Mouse (Mus musculus) forebrain, postnatal 0 days (tissue): Measurements from ENCODE around the gene Nt5dc1. TPM values are rescaled to one million over a fixed set of nuclear protein-coding genes. Genes with fewer than 3 reads are reported as not detected.
"Not testable (repeated sequence)": the region's sequence is repeated elsewhere in the genome, so short reads cannot be mapped to it uniquely, and the experiment has no call there.

ENCODE experiments used
- ATAC-seq: fragments of 200-750 bp; cut with Nextera tagmentation; 2 replicates; pipeline ENCODE4 v1.8.0; 2017; ENCODE audit warnings: mild to moderate bottlenecking, moderate library complexity
- DNase-seq: peaks from one replicate; pipeline ENCODE4 v3.0.0-alpha.2; 2015
- H3K27ac ChIP-seq: fragments of 300-500 bp; sonication (generic); 2 replicates; pipeline ENCODE4 v1.5.1; 2014; ENCODE audit warnings: low read depth, mild to moderate bottlenecking, antibody characterized with exemption, low read length, moderate library complexity, mixed read lengths
- H3K27me3 ChIP-seq: fragments of 300-500 bp; sonication (generic); 2 replicates; pipeline ENCODE4 v1.6.1; 2014; ENCODE audit warnings: mild to moderate bottlenecking, low read length, mixed read lengths; ENCODE audit not compliant: insufficient read depth
- H3K36me3 ChIP-seq: fragments of 300-500 bp; sonication (generic); 2 replicates; pipeline ENCODE4 v1.6.1; 2014; ENCODE audit warnings: mild to moderate bottlenecking, moderate library complexity; ENCODE audit not compliant: insufficient read depth
- H3K4me1 ChIP-seq: fragments of 300-500 bp; sonication (generic); 2 replicates; pipeline ENCODE4 v1.6.1; 2014; ENCODE audit warnings: antibody characterized with exemption; ENCODE audit not compliant: insufficient read depth
- H3K4me2 ChIP-seq: fragments of 300-500 bp; sonication (generic); 2 replicates; pipeline ENCODE4 v1.6.1; 2014; ENCODE audit warnings: low read depth, mild to moderate bottlenecking, moderate library complexity
- H3K4me3 ChIP-seq: fragments of 300-500 bp; sonication (generic); 2 replicates; pipeline ENCODE4 v1.5.1; 2014; ENCODE audit warnings: low read depth, low read length, mixed read lengths
- H3K9ac ChIP-seq: fragments of 300-500 bp; sonication (generic); 2 replicates; pipeline ENCODE4 v1.6.1; 2014; ENCODE audit warnings: mild to moderate bottlenecking
- H3K9me3 ChIP-seq: fragments of 300-500 bp; sonication (generic); 2 replicates; pipeline ENCODE4 v1.6.1; 2016; ENCODE audit warnings: low read length
- CTCF ChIP-seq: sonication (generic); IDR thresholded peaks from 2 replicates; pipeline ENCODE4 v1.5.1; 2016; ENCODE audit warnings: antibody characterized with exemption, control low read depth, low read depth
- WGBS: fragments of 180-500 bp; shearing (Covaris S2); extraction: QIAGEN DNeasy Blood & Tissue Kit; methylation state at CpG from one replicate; pipeline ENCODE4 v1.1.7; 2014; 5-methylcytosine and 5-hydroxymethylcytosine counted together
- polyA plus RNA-seq: library from polyadenylated mRNA; unstranded; fragments of >200 nt; fragmentation: Nextera tagmentation; extraction: Ambion mirVana; gene quantifications from 2 replicates; pipeline ENCODE4 v1.2.1, GENCODE M21; 2015
- total RNA-seq: library from RNA; depleted of rRNA; stranded (reverse); fragments of >200 nt; gene quantifications from 2 replicates; pipeline ENCODE4 v1.2.3, GENCODE M21; 2014; rRNA removed

The Nt5dc1 gene
- 1.0 and 2.0 TPM in 2 replicates for total RNA-seq
- polyA plus RNA-seq = 1.8 and 2.0 TPM in 2 replicates

DNA sequence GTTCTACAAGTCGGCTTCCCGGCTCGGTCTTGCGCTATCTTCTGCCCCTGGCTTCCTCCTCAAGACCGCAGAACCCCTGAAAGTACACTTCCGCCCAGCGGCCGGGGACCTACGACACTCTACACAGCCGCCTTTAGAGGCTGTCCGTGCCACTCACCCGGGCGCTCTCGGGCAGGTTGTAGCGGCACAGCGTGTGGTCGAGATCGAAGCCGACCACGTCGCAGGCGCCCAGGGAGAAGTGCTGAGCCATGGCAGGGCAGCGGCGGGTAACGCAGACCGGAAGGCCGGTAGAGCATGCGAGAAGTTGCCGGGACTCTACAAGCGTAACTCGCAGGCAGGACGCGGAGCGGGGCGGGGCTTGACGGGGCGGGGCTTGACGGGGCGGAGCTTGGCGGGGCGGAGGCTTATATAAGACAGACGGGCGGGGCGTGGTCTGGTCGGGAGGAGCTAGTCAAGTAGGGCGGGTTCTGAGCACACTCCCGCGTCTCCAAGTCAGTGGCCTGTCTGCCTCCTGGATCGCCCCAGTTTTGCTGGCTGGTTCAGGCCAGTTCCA lies at the start of gene Nt5dc1:
TSS of gene Nt5dc1 (minus strand) at position 349 of the 553 bp plus-strand sequence.
- Histone ChIP-seq H3K4me1 (no peaks in the 10 kb centered on the region), H3K36me3 (no peaks in the 10 kb centered on the region), H3K27ac (no peak within 1 kb of the TSS), H3K27me3 (no peaks in the 10 kb centered on the region), H3K4me2 (peak within 1 kb of the TSS; percentile 67), H3K4me3 (peak within 1 kb of the TSS; percentile 51), H3K9me3 (no peaks in the 10 kb centered on the region), H3K9ac (peak within 1 kb of the TSS; percentile 58)
- DNase-seq (peak; percentile 86), ATAC-seq (peak; percentile 98)
- 0 out of 2 replicates have a peak, but pooled peaks have one; percentile 8 for TF ChIP-seq CTCF
- WGBS = under 1% methylated on average over 49 of the region's 49 CpGs

GRCm38 (mm10) chr10:34464321-34464720 lies 46.0 kb upstream of the Nt5dc1 start:
- no peaks in the 10 kb centered on the region for H3K27me3 ChIP-seq
- no peaks in the 10 kb centered on the region for H3K9me3 ChIP-seq
- H3K4me1 ChIP-seq = no peaks in the 10 kb centered on the region
- no peak for ATAC-seq
- no peak overlapping the region for H3K9ac ChIP-seq
- no peak overlapping the region for H3K27ac ChIP-seq
- no peak for DNase-seq
- H3K4me2 ChIP-seq = no peak overlapping the region
- no peaks in the 10 kb centered on the region for H3K36me3 ChIP-seq
- WGBS = 95% methylated on average over 4 of the region's 4 CpGs
- no peak overlapping the region for H3K4me3 ChIP-seq
- TF ChIP-seq CTCF = no peak

- no peak for TF ChIP-seq CTCF
- Histone ChIP-seq H3K9me3 (no peaks in the 10 kb centered on the region), H3K27me3 (no peaks in the 10 kb centered on the region), H3K4me3 (no peak overlapping the region), H3K4me1 (no peaks in the 10 kb centered on the region), H3K9ac (no peak overlapping the region), H3K4me2 (no peak overlapping the region), H3K36me3 (no peaks in the 10 kb centered on the region), H3K27ac (no peak overlapping the region)
- 23% methylated on average over 4 of the region's 4 CpGs for WGBS
- peak; percentile 12 for DNase-seq
- no peak for ATAC-seq
These were observed 43.1 kb upstream of the Nt5dc1 start for GRCm38 (mm10) chr10:34461451-34461850.

GRCm38 (mm10) chr10:34449469-34449868 lies 31.1 kb upstream of the Nt5dc1 start:
- H3K4me1 ChIP-seq = no peaks in the 10 kb centered on the region
- DNase-seq (no peak), ATAC-seq (no peak)
- no peaks in the 10 kb centered on the region for H3K9me3 ChIP-seq
- no peaks in the 10 kb centered on the region for H3K36me3 ChIP-seq
- no peak for TF ChIP-seq CTCF
- 54% methylated on average over 1 of the region's 1 CpGs for WGBS
- no peak overlapping the region for H3K4me2 ChIP-seq
- H3K27ac ChIP-seq = no peak overlapping the region
- H3K9ac ChIP-seq = no peak overlapping the region
- no peaks in the 10 kb centered on the region; the same call in 1 of the 2 replicates for H3K27me3 ChIP-seq
- no peak overlapping the region for H3K4me3 ChIP-seq

GRCm38 (mm10) chr10:34434191-34434590 lies 15.8 kb upstream of the Nt5dc1 start:
- WGBS = 95% methylated on average over 6 of the region's 14 CpGs

GRCm38 (mm10) chr10:34431783-34432182 lies 13.4 kb upstream of the Nt5dc1 start:
- peak; percentile 67 for DNase-seq

More at GRCm38 (mm10) chr10:34434191-34434590, 15.8 kb upstream of the Nt5dc1 start:
- not testable (repeated sequence) for H3K4me2 ChIP-seq, H3K4me3 ChIP-seq, ATAC-seq, H3K9me3 ChIP-seq, DNase-seq, H3K4me1 ChIP-seq, H3K27ac ChIP-seq, H3K36me3 ChIP-seq, H3K9ac ChIP-seq, H3K27me3 ChIP-seq

GRCm38 (mm10) chr10:34418794-34419193 lies 442 bp upstream of the Nt5dc1 start:
- H3K4me3 ChIP-seq = peak overlapping the region; percentile 51
- peak overlapping the region; percentile 58 for H3K9ac ChIP-seq
- WGBS = 78% methylated on average over 4 of the region's 4 CpGs
- H3K4me2 ChIP-seq = peak overlapping the region; percentile 67
- not testable (repeated sequence) for H3K9me3 ChIP-seq, DNase-seq, H3K27me3 ChIP-seq, H3K27ac ChIP-seq, H3K4me1 ChIP-seq, ATAC-seq, H3K36me3 ChIP-seq

More at GRCm38 (mm10) chr10:34431783-34432182, 13.4 kb upstream of the Nt5dc1 start:
- no peaks in the 10 kb centered on the region for H3K27me3 ChIP-seq
- no peaks in the 10 kb centered on the region for H3K36me3 ChIP-seq
- no peaks in the 10 kb centered on the region for H3K9me3 ChIP-seq
- H3K27ac ChIP-seq = no peak overlapping the region
- no peak overlapping the region for H3K4me3 ChIP-seq
- peak; percentile 74 for TF ChIP-seq CTCF
- H3K4me1 ChIP-seq = no peaks in the 10 kb centered on the region
- H3K4me2 ChIP-seq = no peak overlapping the region
- ATAC-seq = peak; percentile 48; the same call in 1 of the 2 replicates
- H3K9ac ChIP-seq = no peak overlapping the region
